Mouse (Mus musculus) stomach, adult 2 months (tissue): ENCODE measurements around the gene Ubald2. TPM values are rescaled to one million over a fixed set of nuclear protein-coding genes. Genes with fewer than 3 reads are reported as not detected.

Experiments used
- polyA plus RNA-seq: library from polyadenylated mRNA; depleted of rRNA; stranded (reverse); fragments of >200 nt; gene quantifications from 2 replicates; pipeline ENCODE4 v1.2.3, GENCODE M21; 2012; rRNA removed

Gene Ubald2
- polyA plus RNA-seq = 179 and 252 TPM in 2 replicates

GRCm38 (mm10) chr11:116433356-116434286, at the start of gene Ubald2:
Ubald2 (plus strand) TSS chr11:116434094.

GRCm38 (mm10) chr11:116412904-116413630, 20.8 kb upstream of the Ubald2 start, which contains the start of gene Rnf157:
Rnf157 (minus strand) TSS chr11:116413032.

GRCm38 (mm10) chr11:116466141-116466540, 32.2 kb downstream of the Ubald2 start, which contains the start of gene Qrich2:
Qrich2 (minus strand) TSS chr11:116466241.

Other genes starting within 250 kb of the Ubald2 start
- gene Ten1, start 235.2 kb upstream of the Ubald2 start, polyA plus RNA-seq = 10.8 and 11.8 TPM in 2 replicates
- 42.7 and 56.9 TPM in 2 replicates for gene Acox1, start 235.0 kb upstream of the Ubald2 start, polyA plus RNA-seq
- gene Evpl, start 196.0 kb upstream of the Ubald2 start, polyA plus RNA-seq = 18.9 and 19.2 TPM in 2 replicates
- 18.6 and 18.9 TPM in 2 replicates for gene Srp68, start 159.9 kb upstream of the Ubald2 start, polyA plus RNA-seq
- 3.1 and 5.7 TPM in 2 replicates for gene Galr2, start 153.2 kb upstream of the Ubald2 start, polyA plus RNA-seq
- 12.6 and 12.9 TPM in 2 replicates for gene Exoc7, start 126.9 kb upstream of the Ubald2 start, polyA plus RNA-seq
- 0.15 and 0.68 TPM in 2 replicates for gene Foxj1, start 98.7 kb upstream of the Ubald2 start, polyA plus RNA-seq
- 0.94 and 1.5 TPM in 2 replicates for gene Rnf157, start 21.1 kb upstream of the Ubald2 start, polyA plus RNA-seq
- gene Qrich2, start 32.1 kb downstream of the Ubald2 start, polyA plus RNA-seq = 0.15 and 0.16 TPM in 2 replicates
- gene Prpsap1, start 60.1 kb downstream of the Ubald2 start, polyA plus RNA-seq = 66.8 and 174 TPM in 2 replicates
- 5.5 and 6.2 TPM in 2 replicates for gene Sphk1, start 96.8 kb downstream of the Ubald2 start, polyA plus RNA-seq
- gene Ube2o, start 147.4 kb downstream of the Ubald2 start, polyA plus RNA-seq = 7.3 and 8.5 TPM in 2 replicates
- gene Aanat, start 152.3 kb downstream of the Ubald2 start, polyA plus RNA-seq = 0.06 and 0.21 TPM in 2 replicates
- 19.1 and 19.6 TPM in 2 replicates for gene Rhbdf2, start 192.9 kb downstream of the Ubald2 start, polyA plus RNA-seq
- gene Prcd, start 219.4 kb downstream of the Ubald2 start, polyA plus RNA-seq = 0.45 and 0.75 TPM in 2 replicates
- 21.5 and 28.4 TPM in 2 replicates for gene Cygb, start 220.2 kb downstream of the Ubald2 start, polyA plus RNA-seq